Mouse (Mus musculus) urinary bladder, adult 2 months (tissue): ENCODE results near the gene 3830403N18Rik. TPM values are rescaled to one million over a fixed set of nuclear protein-coding genes. Genes with fewer than 3 reads are reported as not detected.
"Not testable (repeated sequence)": the region's sequence is repeated elsewhere in the genome, so short reads cannot be mapped to it uniquely, and the experiment has no call there.

Experiments used
- DNase-seq: peaks from one replicate; pipeline ENCODE4 v3.0.0; 2022; ENCODE audit warnings: low spot score
- polyA plus RNA-seq: library from polyadenylated mRNA; depleted of rRNA; stranded (reverse); fragments of >200 nt; gene quantifications from 2 replicates; pipeline ENCODE4 v1.2.3, GENCODE M21; 2012; rRNA removed

3830403N18Rik gene
- 0.80 and 1.1 TPM in 2 replicates for polyA plus RNA-seq

GRCm38 (mm10) chrX:56136336-56136909, at the start of gene 3830403N18Rik:
Gene 3830403N18Rik, plus strand, starts transcription at chrX:56136572.
- not testable (repeated sequence) for DNase-seq

GRCm38 (mm10) chrX:56151396-56151795, 15.0 kb downstream of the 3830403N18Rik start:
- no peak for DNase-seq

- DNase-seq = not testable (repeated sequence)
Observed at GRCm38 (mm10) chrX:56186449-56186848, 50.1 kb downstream of the 3830403N18Rik start.

Other genes with a start within 250 kb of the 3830403N18Rik start
- gene Gm773, start 76.3 kb downstream of the 3830403N18Rik start, polyA plus RNA-seq = not detected in 2 replicates
- gene Zfp449, start 209.8 kb downstream of the 3830403N18Rik start, polyA plus RNA-seq = 3.9 and 4.0 TPM in 2 replicates
- 1.1 and 1.5 TPM in 2 replicates for gene Smim10l2a, start 238.0 kb downstream of the 3830403N18Rik start, polyA plus RNA-seq